Comparison of ENCODE assay signal across 9 mouse cellular contexts in the genomic region with DNA sequence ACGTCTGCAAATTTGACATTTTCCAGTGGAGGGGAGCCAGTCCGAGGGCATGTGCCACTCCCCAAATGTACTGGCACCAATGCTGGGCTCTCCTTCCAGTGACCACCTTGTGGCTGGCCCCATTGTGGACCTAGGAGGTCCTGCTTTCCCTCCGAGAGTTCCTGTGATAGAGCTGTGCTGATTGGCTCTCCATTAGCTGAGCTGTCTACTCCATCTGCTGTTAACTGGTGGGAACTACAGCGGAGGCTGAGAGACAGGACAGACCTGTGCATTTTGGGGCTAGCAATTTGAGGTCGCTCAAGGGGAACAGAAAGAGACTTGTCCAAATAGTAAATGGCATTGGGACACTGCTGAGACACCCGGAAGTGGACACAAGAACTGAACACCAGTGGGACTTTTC. TPM values are rescaled to one million over a fixed set of nuclear protein-coding genes. Genes with fewer than 3 reads are reported as not detected.
DNase-seq lines count a peak whose midpoint lies in the region; ATAC-seq and TF ChIP-seq lines count a peak whose summit lies in the region.
"Had no signal": no experiment of that assay in that cellular context is flagged by ENCODE, and none has a peak within 500 bp of the region (broad histone marks: within the 10 kb centered on the region; RNA-seq: fewer than 3 reads in every experiment).

No protein-coding gene starts in this region.

- no peaks in the 10 kb centered on the region for H3K27me3 ChIP-seq in liver, adult 2 months (ENCODE audit: control insufficient read depth, insufficient read depth, low read length)

- no peak for TF ChIP-seq POLR2A in liver, adult 2 months (IDR thresholded peaks at IDR 0.05; ENCODE audit: extremely low read depth, insufficient read depth, low read length)

- peak; percentile 16 to 25 for DNase-seq in urinary bladder, adult 18-20 months (ENCODE audit: low spot score in 2 of 2)
- no peak for DNase-seq in urinary bladder, adult 2 months (ENCODE audit: low spot score)
- peak; percentile 71 for DNase-seq in embryo, embryonic 10.5 days (ENCODE audit: low spot score)
- peak; percentile 21 to 62 for DNase-seq in gastrocnemius, postnatal 4 days (ENCODE audit: low spot score in 2 of 2)
- peak; percentile 80 for DNase-seq in kidney, postnatal 10 days
- DNase-seq in liver, adult 2 months (ENCODE audit: extremely low read depth, low read depth, low spot score) = peak; percentile 5
- DNase-seq in retina, embryonic 14.5 days (ENCODE audit: low spot score) = peak; percentile 78

- TF ChIP-seq CTCF in liver, adult 2 months (IDR thresholded peaks at IDR 0.05; ENCODE audit: low read depth, low read length) = peak; percentile 60

- no peak overlapping the region for H3K4me3 ChIP-seq in liver, adult 2 months (ENCODE audit: insufficient read depth, low read depth, low read length)
- H3K4me3 ChIP-seq: myocyte had no signal

- H3K4me1 ChIP-seq in liver, adult 2 months (ENCODE audit: control insufficient read depth, insufficient read depth, low read length) = no peaks in the 10 kb centered on the region

- no peak for ATAC-seq in inflammation-experienced regulatory T-cells, adult 6 months

- WGBS in liver, adult 2 months = 28% methylated on average over 6 of the region's 6 CpGs

- no peaks in the 10 kb centered on the region for H3K36me3 ChIP-seq in liver, adult 2 months (ENCODE audit: control insufficient read depth, insufficient read depth, low read length)

- no peak overlapping the region for H3K27ac ChIP-seq in liver, adult 2 months (replicated peaks; ENCODE audit: insufficient read depth, low read depth, low read length)

- no peak overlapping the region for H3K9ac ChIP-seq in liver, adult 2 months (ENCODE audit: low read depth, low read length)

- no peaks in the 10 kb centered on the region for H3K79me2 ChIP-seq in liver, adult 2 months (ENCODE audit: control insufficient read depth, insufficient read depth, low read length)

RNA-seq across cellular contexts. Expression of a gene that starts 36.6 kb away (rescaled TPM):
- polyA plus RNA-seq in urinary bladder, adult 2 months (2012; rRNA removed) = 0.32 and 0.34 TPM in 2 replicates
- under 1 TPM in 1 of 2 experiments, not detected in 1; 0.08 TPM for total RNA-seq in gastrocnemius, postnatal 4 days (2021)
- total RNA-seq in liver, adult 2 months (2014; rRNA removed) = 0.09 and 0.54 TPM in 2 replicates
- polyA plus RNA-seq in liver, adult 2 months (2012; rRNA removed) = not detected in 2 replicates
- polyA plus RNA-seq in inflammation-experienced regulatory T-cells, adult 6 months (2017; shearing (Covaris generic)) = not detected
